Mouse (Mus musculus) c-Kit-positive CD71-positive TER-119-negative erythroid progenitor cells, embryonic 14.5 days (primary cell): Measurements from ENCODE around the gene Rab11a.
A peak's percentile ranks its signal among the peaks of the same experiment; 100 is the strongest.

Experiments used
- DNase-seq: peaks from one replicate; pipeline ENCODE4 v3.0.0-alpha.2; 2013; ENCODE audit warnings: low read depth

Rab11a gene

DNA sequence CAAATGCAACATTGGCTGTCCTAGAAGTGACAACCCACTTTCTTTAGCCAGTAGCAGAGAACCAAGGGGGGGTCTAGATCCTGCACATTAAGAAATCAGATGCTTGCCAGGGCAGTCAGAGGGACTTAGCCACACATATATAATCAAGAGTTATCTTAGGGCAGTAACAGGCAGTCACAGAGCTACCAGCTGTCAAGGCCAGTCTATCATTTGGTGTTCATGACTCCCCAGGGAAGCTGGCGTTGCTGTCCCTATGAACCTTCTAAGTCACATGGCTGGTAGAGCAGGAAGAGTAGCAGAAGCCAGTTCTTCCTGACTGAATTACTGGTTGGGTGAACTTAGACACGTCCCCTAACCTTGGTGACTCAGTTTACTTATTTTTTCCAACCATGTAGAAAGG lies 44.5 kb downstream of the Rab11a start:
- DNase-seq = no peak

GRCm38 (mm10) chr9:64691176-64691575 lies 46.4 kb downstream of the Rab11a start:
- no peak for DNase-seq

DNA sequence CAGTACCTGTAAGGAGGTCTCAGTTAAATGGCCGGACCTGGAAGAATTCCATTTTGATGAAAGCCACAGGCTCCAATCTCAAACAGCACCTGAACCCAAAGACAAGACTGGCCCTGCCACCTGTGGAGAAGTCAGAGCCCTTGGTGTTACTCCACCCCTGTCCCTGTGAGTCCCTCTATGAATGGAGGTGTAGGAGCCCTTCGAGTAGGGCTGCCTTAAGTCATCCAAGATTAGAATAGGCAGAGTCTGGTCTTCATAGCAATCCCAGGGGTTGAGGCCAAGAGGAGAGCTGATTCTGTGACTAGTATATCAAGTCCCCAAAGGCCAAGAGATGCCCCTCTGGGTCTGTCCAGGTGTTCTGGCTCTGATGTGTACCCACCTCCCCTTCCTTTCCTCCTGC lies 46.8 kb downstream of the Rab11a start:
- no peak for DNase-seq

- DNase-seq = no peak
Measured at GRCm38 (mm10) chr9:64688015-64688394, 49.6 kb downstream of the Rab11a start.

DNA sequence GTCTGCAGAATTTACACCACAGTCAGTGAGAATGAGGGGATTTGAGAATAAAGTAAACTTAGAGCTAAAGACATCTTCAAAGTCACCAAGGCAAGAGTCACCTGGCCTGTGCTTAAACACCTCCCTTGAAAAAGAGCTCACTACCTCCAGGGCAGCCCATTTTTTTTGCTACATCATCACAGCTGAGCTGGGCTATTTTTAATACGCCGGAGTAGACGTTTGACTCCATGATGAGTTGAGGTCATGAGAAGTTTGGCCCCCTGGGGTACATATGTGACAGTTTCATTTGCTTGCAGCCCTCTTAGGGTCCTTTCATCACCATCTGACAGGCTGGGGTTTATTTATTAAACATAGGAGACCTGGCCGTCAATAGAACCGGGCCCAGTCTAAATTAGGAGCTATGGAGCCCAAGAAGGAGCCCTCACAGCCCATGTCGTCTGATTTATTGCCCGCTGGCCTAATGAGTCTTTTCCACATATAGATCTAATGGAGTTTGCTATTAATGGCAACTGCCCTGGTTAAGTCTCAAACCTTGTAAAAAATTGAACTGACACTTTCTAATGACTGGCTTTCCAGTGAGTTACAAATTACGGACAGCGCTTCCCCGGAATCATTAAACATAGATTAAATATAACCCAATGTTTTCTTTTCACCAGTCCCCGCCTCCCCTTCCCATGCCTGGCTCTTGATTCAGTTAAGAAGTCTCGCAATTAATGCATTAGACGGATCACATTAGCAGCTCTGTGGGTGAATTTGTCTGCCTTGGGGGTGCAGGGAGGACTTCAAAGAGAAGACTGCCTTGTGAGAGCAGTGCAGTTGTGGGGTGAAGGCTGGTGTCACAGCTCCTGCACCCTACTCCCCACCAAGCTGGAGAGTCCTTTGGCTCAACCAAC lies 50.2 kb downstream of the Rab11a start:
- no peak for DNase-seq

- peak; percentile 42 for DNase-seq
Measured at GRCm38 (mm10) chr9:64671341-64672319, 65.9 kb downstream of the Rab11a start.

DNA sequence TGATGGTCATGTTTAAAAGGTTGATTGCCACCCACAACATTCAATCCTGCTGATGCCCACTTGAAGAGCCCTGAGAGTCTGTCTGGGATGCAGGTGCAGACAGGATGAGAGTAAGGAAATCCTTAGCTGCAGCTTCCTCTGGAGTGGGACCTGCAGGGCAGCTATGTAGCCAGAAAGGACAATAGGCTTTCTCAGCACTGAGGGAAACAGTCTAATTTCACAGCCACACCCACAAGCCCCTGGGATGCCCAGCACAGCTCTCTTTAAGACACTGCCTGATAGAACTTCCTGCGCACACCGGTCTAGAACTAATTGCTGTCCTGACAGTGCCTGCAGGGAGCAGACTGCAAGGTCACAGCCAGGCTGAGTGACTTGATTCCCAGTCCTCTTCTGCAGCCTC lies 69.6 kb downstream of the Rab11a start:
- DNase-seq = no peak

DNA sequence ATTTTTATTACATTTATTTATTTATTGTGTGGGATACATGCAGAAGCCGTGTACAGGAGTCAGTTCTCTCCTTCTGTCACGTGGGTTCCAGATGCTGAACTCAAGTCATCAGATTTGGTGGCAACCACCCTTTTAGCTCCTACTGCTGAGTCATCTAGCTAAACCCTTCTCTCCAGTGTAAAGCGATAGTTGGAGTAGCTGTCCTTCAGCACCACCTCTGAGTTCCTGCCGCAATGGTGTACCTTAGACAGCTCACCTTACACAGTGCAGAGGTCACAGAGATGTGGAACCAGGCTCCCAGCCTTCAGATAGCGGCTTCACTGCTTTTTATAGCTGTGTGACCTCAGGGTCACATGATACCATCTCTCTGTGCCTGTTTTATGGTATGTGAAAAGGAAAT lies 70.0 kb downstream of the Rab11a start:
- peak; percentile 68 for DNase-seq

DNA sequence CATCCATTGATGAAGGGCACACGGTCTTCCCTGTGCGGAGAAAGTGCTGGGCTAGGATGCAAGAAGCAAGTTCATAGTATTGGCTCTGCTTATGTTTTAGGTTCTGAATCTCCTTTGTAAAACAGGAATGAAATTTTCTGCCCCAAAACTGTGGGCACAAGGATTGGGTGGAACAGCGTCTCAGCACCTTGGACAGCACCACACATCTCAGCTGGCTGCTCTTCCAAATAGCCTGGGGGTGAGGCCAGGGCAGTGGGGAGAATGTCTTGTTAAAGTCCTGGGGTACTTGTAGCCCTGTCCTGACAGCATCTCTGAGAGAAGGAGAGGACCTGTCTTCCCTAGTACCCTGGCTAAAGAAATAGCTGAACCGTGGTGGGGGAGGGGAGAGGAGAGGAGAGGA lies 71.0 kb downstream of the Rab11a start:
- peak; percentile 40 for DNase-seq
